Mouse (Mus musculus) hindbrain, embryonic 10.5 days (tissue): ENCODE results near the gene Cep95. TPM values are rescaled to one million over a fixed set of nuclear protein-coding genes. Genes with fewer than 3 reads are reported as not detected.
A peak's percentile ranks its signal among the peaks of the same experiment; 100 is the strongest.
"Not testable (repeated sequence)": the region's sequence is repeated elsewhere in the genome, so short reads cannot be mapped to it uniquely, and the experiment has no call there.

Source experiments
- DNase-seq: peaks from one replicate; pipeline ENCODE4 v3.0.0-alpha.2; 2017; ENCODE audit warnings: low spot score
- H3K27ac ChIP-seq: fragments of 300-500 bp; sonication (generic); 2 replicates; pipeline ENCODE4 v1.5.1; 2016; ENCODE audit warnings: mild to moderate bottlenecking, moderate library complexity
- H3K27me3 ChIP-seq: fragments of 300-500 bp; sonication (generic); 2 replicates; pipeline ENCODE4 v1.6.1; 2016; ENCODE audit warnings: mild to moderate bottlenecking; ENCODE audit not compliant: poor library complexity, insufficient read depth, severe bottlenecking
- H3K36me3 ChIP-seq: fragments of 300-500 bp; sonication (generic); 2 replicates; pipeline ENCODE4 v1.6.1; 2016; ENCODE audit warnings: mild to moderate bottlenecking, moderate library complexity
- H3K4me1 ChIP-seq: fragments of 300-500 bp; sonication (generic); replicated peaks from 2 replicates; pipeline ENCODE4 v1.6.1; 2016; ENCODE audit warnings: mild to moderate bottlenecking
- H3K4me3 ChIP-seq: fragments of 300-500 bp; sonication (generic); 2 replicates; pipeline ENCODE4 v1.5.1; 2016; ENCODE audit warnings: mild to moderate bottlenecking, moderate library complexity
- H3K9me3 ChIP-seq: fragments of 300-500 bp; sonication (generic); 2 replicates; pipeline ENCODE4 v1.6.1; 2016; ENCODE audit warnings: mild to moderate bottlenecking, moderate library complexity
- WGBS: fragments of 180-500 bp; shearing (Covaris S2); methylation state at CpG from one replicate; pipeline ENCODE4 v1.1.7; 2016; 5-methylcytosine and 5-hydroxymethylcytosine counted together
- polyA plus RNA-seq: library from polyadenylated mRNA; unstranded; fragments of >200 nt; fragmentation: Nextera tagmentation; extraction: Ambion mirVana; gene quantifications from 2 replicates; pipeline ENCODE4 v1.2.1, GENCODE M21; 2016

Gene Cep95
- polyA plus RNA-seq = 14.8 and 20.2 TPM in 2 replicates

GRCm38 (mm10) chr11:106788775-106789459, at the start of gene Cep95, which contains the start of gene Ddx5:
Gene Cep95 (plus strand): TSS chr11:106789252.
Gene Ddx5 (minus strand): TSS chr11:106789185.
- Histone ChIP-seq H3K27ac (peak within 1 kb of the TSS; percentile 100), H3K36me3 (peaks cover 59% of the 10 kb centered on the region), H3K9me3 (no peaks in the 10 kb centered on the region), H3K4me1 (peaks cover 25% of the 10 kb centered on the region), H3K4me3 (peak within 1 kb of the TSS; percentile 97), H3K27me3 (no peaks in the 10 kb centered on the region)
- peak; percentile 98 for DNase-seq
- WGBS = under 1% methylated on average over 58 of the region's 58 CpGs

DNA sequence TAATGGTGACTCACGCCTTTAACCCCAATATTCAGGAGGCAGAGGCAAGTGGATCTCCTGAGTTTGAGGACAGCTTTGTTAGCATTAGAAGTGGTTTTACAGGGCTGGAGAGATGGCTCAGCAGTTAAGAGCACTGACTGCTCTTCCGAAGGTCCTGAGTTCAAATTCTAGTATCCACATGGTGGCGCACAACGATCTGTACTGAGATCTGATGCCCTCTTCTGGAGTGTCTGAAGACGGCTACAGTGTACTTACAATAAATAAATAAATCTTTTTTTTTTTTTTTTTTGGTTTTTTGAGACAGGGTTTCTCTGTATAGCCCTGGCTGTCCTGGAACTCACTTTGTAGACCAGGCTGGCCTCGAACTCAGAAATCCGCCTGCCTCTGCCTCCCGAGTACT, 48.3 kb upstream of the Cep95 start:
- not testable (repeated sequence) for H3K27ac ChIP-seq, H3K9me3 ChIP-seq, DNase-seq, H3K36me3 ChIP-seq, H3K4me3 ChIP-seq, H3K27me3 ChIP-seq
- WGBS = 95% methylated on average over 8 of the region's 8 CpGs
- peaks cover 28% of the 10 kb centered on the region for H3K4me1 ChIP-seq

DNA sequence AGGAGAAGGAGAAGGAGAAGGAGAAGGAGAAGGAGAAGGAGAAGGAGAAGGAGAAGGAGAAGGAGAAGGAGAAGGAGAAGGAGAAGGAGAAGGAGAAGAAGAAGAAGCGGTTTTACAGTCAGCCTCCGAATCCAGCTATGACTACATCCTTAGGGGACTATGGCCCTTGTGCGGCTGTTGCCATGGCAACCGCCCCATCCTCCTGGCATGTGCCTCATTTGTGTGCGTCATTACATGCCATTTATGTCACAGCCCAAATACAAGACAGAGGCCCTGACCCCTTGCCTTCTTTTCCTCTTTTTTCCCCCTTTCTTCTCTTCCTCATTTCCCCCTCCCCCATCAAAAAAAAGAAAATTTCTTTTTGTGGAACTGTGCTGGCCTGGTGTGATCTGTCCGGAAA, 47.8 kb upstream of the Cep95 start:
- Histone ChIP-seq H3K27me3 (peaks cover 9% of the 10 kb centered on the region), H3K36me3 (no peaks in the 10 kb centered on the region), H3K4me3 (no peak overlapping the region), H3K27ac (no peak overlapping the region), H3K9me3 (no peaks in the 10 kb centered on the region), H3K4me1 (peaks cover 25% of the 10 kb centered on the region)
- DNase-seq = peak; percentile 60
- WGBS = 43% methylated on average over 6 of the region's 6 CpGs

- no peaks in the 10 kb centered on the region for H3K9me3 ChIP-seq
- no peak for DNase-seq
- peaks cover 9% of the 10 kb centered on the region for H3K27me3 ChIP-seq
- peaks cover 19% of the 10 kb centered on the region for H3K4me1 ChIP-seq
- no peak overlapping the region for H3K4me3 ChIP-seq
- no peak overlapping the region for H3K27ac ChIP-seq
- 93% methylated on average over 3 of the region's 3 CpGs for whole genome bisulfite sequencing
- H3K36me3 ChIP-seq = no peaks in the 10 kb centered on the region
These were observed 47.2 kb upstream of the Cep95 start for GRCm38 (mm10) chr11:106741826-106742225.

DNA sequence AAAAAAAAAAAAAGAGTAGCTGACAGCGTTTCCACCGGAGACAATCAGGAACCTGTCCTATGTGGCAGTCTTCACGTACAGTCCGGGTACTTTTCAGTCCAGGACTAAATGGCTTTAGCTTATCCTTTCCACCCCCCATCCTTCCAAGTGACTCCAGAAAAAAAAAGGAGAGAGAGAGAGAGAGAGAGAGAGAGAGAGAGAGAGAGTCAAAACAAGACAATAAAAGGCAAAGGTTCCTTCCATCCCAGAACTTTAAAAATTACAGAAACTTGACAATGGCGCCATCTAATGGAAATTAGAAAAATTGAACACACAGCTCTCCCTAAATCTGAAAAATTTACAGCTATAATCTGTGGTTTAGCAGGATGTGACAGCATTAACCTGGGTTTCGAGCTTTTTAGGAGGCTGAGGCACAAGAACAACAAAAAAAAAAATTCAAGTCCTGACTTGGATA, 46.6 kb upstream of the Cep95 start:
- Histone ChIP-seq H3K27me3 (peaks cover 9% of the 10 kb centered on the region), H3K36me3 (no peaks in the 10 kb centered on the region), H3K4me3 (no peak overlapping the region), H3K4me1 (peaks cover 13% of the 10 kb centered on the region), H3K27ac (no peak overlapping the region), H3K9me3 (peaks cover 5% of the 10 kb centered on the region; the same call in 1 of the 2 replicates)
- 54% methylated on average over 6 of the region's 6 CpGs for WGBS
- no peak for DNase-seq

- no peak for DNase-seq
- no peaks in the 10 kb centered on the region for H3K36me3 ChIP-seq
- H3K27ac ChIP-seq = no peak overlapping the region
- H3K9me3 ChIP-seq = peaks cover 9% of the 10 kb centered on the region; the same call in 1 of the 2 replicates
- no peak overlapping the region for H3K4me3 ChIP-seq
- peaks cover 7% of the 10 kb centered on the region for H3K4me1 ChIP-seq
- no peaks in the 10 kb centered on the region for H3K27me3 ChIP-seq
- 90% methylated on average over 5 of the region's 5 CpGs for WGBS
These were observed 44.1 kb upstream of the Cep95 start for GRCm38 (mm10) chr11:106744949-106745348.

- not testable (repeated sequence) for H3K27ac ChIP-seq, H3K36me3 ChIP-seq, H3K9me3 ChIP-seq, DNase-seq, H3K4me3 ChIP-seq, H3K27me3 ChIP-seq, H3K4me1 ChIP-seq
- 96% methylated on average over 7 of the region's 7 CpGs for WGBS
These were observed 39.4 kb upstream of the Cep95 start for GRCm38 (mm10) chr11:106749557-106750120.

GRCm38 (mm10) chr11:106750121-106750751, 38.8 kb upstream of the Cep95 start, which contains the start of gene Pecam1:
Gene Pecam1 (minus strand): TSS chr11:106750628.
- no peak within 1 kb of the TSS for H3K4me3 ChIP-seq
- peaks cover 9% of the 10 kb centered on the region; the same call in 1 of the 2 replicates for H3K9me3 ChIP-seq
- DNase-seq = no peak
- no peaks in the 10 kb centered on the region for H3K27me3 ChIP-seq
- no peaks in the 10 kb centered on the region for H3K4me1 ChIP-seq
- no peaks in the 10 kb centered on the region for H3K36me3 ChIP-seq
- H3K27ac ChIP-seq = no peak within 1 kb of the TSS
- 91% methylated on average over 13 of the region's 13 CpGs for WGBS

DNA sequence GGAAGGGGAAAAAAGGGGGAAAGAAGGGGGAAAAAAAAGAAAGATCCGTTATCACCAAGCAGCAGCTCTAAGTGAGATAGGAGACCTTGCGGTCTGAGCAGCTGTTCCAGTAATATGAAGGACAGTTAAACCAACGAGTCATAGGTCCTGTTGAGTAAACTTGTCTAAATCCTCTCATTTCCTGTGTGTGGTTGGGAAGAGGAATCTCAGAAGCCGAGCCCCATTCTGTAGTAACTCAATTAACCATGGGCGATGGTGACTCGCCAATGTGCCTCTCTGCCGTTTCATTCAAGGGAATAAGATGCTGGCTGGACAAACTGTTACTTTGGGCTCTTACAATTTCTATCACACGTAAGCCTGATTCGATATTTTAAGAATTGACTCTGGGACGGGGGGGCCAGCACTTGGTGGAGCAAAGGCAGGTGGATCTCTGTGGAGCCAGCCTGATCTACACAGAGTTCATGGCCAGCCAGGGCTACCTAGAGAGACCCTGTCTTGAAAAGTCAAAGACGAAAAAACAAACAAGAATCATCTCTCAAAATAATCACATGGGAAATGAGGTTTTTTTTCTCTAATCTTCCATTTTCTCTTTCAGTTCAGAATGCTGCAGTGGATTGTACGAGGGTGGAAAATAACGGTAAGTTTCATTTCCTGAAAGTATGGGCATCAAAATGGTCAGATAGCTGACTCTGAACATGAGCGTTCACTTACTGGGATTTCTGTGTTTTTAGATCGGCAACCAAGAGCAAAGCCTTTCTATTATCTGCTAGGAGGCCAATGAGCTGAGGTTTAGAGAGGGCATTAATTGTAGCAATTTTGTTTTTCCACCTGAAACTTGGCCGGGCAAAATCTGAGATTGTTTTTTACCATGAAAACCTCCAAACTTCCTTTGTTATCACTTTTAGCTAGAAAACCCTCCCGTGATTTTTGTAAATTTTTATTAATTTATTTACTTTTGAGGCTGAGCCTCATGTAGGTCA, 37.7 kb upstream of the Cep95 start, which contains the start of gene Milr1:
TSS of gene Milr1 (plus strand) at position 188 of the 980 bp plus-strand sequence.
- DNase-seq = no peak

GRCm38 (mm10) chr11:106752103-106752502, 36.9 kb upstream of the Cep95 start:
- H3K9me3 ChIP-seq = peaks cover 7% of the 10 kb centered on the region; the same call in 1 of the 2 replicates
- no peak overlapping the region for H3K27ac ChIP-seq
- H3K4me1 ChIP-seq = no peaks in the 10 kb centered on the region
- no peaks in the 10 kb centered on the region for H3K27me3 ChIP-seq
- H3K4me3 ChIP-seq = no peak overlapping the region
- no peak for DNase-seq
- no peaks in the 10 kb centered on the region for H3K36me3 ChIP-seq
- 92% methylated on average over 7 of the region's 7 CpGs for WGBS

More for the DNA sequence above, 37.7 kb upstream of the Cep95 start, which contains the start of gene Milr1:
- Histone ChIP-seq H3K27me3 (no peaks in the 10 kb centered on the region), H3K9me3 (peaks cover 9% of the 10 kb centered on the region; the same call in 1 of the 2 replicates), H3K4me3 (no peak within 1 kb of the TSS), H3K36me3 (no peaks in the 10 kb centered on the region), H3K27ac (no peak within 1 kb of the TSS), H3K4me1 (no peaks in the 10 kb centered on the region)
- 91% methylated on average over 17 of the region's 17 CpGs for WGBS

GRCm38 (mm10) chr11:106753314-106753713, 35.7 kb upstream of the Cep95 start:
- H3K27ac ChIP-seq = no peak overlapping the region
- H3K9me3 ChIP-seq = no peaks in the 10 kb centered on the region
- DNase-seq = no peak
- 86% methylated on average over 6 of the region's 6 CpGs for WGBS
- H3K4me3 ChIP-seq = no peak overlapping the region
- no peaks in the 10 kb centered on the region for H3K36me3 ChIP-seq
- no peaks in the 10 kb centered on the region for H3K4me1 ChIP-seq
- no peaks in the 10 kb centered on the region for H3K27me3 ChIP-seq

DNA sequence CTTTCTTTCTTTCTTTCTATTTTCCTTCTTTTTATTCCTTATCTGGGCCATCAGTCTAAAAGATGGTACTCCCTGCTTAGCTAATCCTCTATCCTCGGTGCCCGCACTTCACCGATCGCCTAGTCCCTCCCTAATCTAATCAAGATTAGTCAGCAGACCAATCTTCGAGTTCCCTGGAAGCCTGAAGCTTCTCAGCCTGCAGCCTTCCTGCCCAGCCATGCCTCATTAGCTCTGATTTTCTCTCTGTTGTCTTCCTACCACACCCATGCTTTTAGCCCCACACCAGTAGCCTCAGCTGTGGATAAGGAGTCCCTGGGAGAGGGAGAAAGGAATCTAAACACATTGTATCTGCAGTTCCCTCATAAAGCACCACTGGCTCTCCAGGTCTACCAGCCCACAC, 33.5 kb upstream of the Cep95 start:
- Histone ChIP-seq H3K36me3 (no peaks in the 10 kb centered on the region), H3K9me3 (no peaks in the 10 kb centered on the region), H3K27me3 (no peaks in the 10 kb centered on the region), H3K27ac (no peak overlapping the region), H3K4me1 (no peaks in the 10 kb centered on the region), H3K4me3 (no peak overlapping the region)
- 59% methylated on average over 5 of the region's 5 CpGs for WGBS
- DNase-seq = no peak
